Mouse (Mus musculus) lung, postnatal 14 days (tissue): ENCODE results near the gene Btn1a1.
A peak's percentile ranks its signal among the peaks of the same experiment; 100 is the strongest.

Experiments
- DNase-seq: peaks from one replicate; pipeline ENCODE4 v3.0.0; 2021

Btn1a1 gene

GRCm38 (mm10) chr13:23465600-23466109, at the start of gene Btn1a1:
Btn1a1 (minus strand) TSS chr13:23465901.
- no peak for DNase-seq

- no peak for DNase-seq
These were observed 49.6 kb upstream of the Btn1a1 start for GRCm38 (mm10) chr13:23515281-23515680.

GRCm38 (mm10) chr13:23513517-23513916, 47.8 kb upstream of the Btn1a1 start:
- no peak for DNase-seq

GRCm38 (mm10) chr13:23510127-23510526, 44.4 kb upstream of the Btn1a1 start:
- no peak for DNase-seq

GRCm38 (mm10) chr13:23506819-23507515, 41.3 kb upstream of the Btn1a1 start:
- no peak for DNase-seq

- no peak for DNase-seq
These were observed 40.6 kb upstream of the Btn1a1 start for GRCm38 (mm10) chr13:23506351-23506750.

GRCm38 (mm10) chr13:23505662-23506345, 40.1 kb upstream of the Btn1a1 start:
- no peak for DNase-seq

GRCm38 (mm10) chr13:23503797-23504196, 38.1 kb upstream of the Btn1a1 start:
- DNase-seq: peak; percentile 55

GRCm38 (mm10) chr13:23502916-23503315, 37.2 kb upstream of the Btn1a1 start:
- no peak for DNase-seq

GRCm38 (mm10) chr13:23502031-23502567, 36.4 kb upstream of the Btn1a1 start:
- no peak for DNase-seq

GRCm38 (mm10) chr13:23501511-23501910, 35.8 kb upstream of the Btn1a1 start:
- no peak for DNase-seq

GRCm38 (mm10) chr13:23500424-23501200, 34.9 kb upstream of the Btn1a1 start:
- DNase-seq: no peak

GRCm38 (mm10) chr13:23499943-23500342, 34.2 kb upstream of the Btn1a1 start:
- no peak for DNase-seq

- peak; percentile 3 for DNase-seq
These were observed 33.0 kb upstream of the Btn1a1 start for GRCm38 (mm10) chr13:23498653-23499052.

GRCm38 (mm10) chr13:23497656-23498321, 32.1 kb upstream of the Btn1a1 start:
- peak; percentile 7 for DNase-seq

GRCm38 (mm10) chr13:23495526-23495925, 29.8 kb upstream of the Btn1a1 start:
- no peak for DNase-seq

- DNase-seq: no peak
These were observed 26.3 kb upstream of the Btn1a1 start for GRCm38 (mm10) chr13:23491990-23492389.

- DNase-seq: no peak
These were observed 25.6 kb upstream of the Btn1a1 start for GRCm38 (mm10) chr13:23491263-23491662.

- DNase-seq: no peak
These were observed 25.2 kb upstream of the Btn1a1 start for GRCm38 (mm10) chr13:23490863-23491262.

GRCm38 (mm10) chr13:23488400-23489322, 23.0 kb upstream of the Btn1a1 start, which contains the start of gene Btn2a2:
Btn2a2 (minus strand) TSS chr13:23488857.
- DNase-seq: peak; percentile 39

- DNase-seq: no peak
These were observed 19.6 kb upstream of the Btn1a1 start for GRCm38 (mm10) chr13:23485271-23485670.
